Comparison of ENCODE assay signal across 18 mouse cellular contexts in the genomic region with DNA sequence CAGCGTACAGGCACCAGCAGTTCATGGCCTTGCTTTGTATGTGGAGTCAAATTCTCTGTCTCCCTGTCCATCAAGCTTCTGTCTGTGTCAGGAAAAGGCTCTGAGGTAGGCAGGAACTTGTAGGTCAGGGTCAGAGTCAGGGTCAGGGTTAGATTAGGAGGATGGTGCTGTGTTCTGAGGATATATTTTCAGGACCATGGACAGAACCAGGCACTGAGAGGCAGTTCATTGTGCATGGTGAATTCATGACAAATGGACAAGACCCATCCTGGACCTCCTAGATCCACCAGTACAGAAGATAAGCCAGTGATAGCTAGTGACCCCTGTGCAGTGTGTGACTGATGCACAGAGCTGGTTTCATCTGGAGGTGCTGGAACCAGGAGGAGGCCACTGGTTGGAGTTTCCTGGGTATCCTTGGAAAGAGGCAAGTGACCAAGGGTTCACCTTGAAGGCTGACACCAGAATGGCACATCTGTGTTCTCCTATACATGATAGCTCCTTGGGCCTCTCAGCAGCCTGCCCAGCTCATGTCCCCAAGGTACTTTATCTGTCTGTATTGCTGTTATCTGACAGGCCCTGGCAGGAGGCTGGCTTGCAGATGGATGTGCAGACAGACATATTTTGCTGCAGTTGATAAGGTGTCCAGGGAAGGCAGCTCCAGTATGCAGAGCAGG.
A peak's percentile ranks its signal among the peaks of the same experiment; 100 is the strongest.
DNase-seq lines count a peak whose midpoint lies in the region; ATAC-seq lines count a peak whose summit lies in the region.
"Had no signal": no experiment of that assay in that cellular context is flagged by ENCODE, and none has a peak within 500 bp of the region (broad histone marks: within the 10 kb centered on the region; RNA-seq: fewer than 3 reads in every experiment).

No protein-coding gene starts in this region.

- peak; percentile 33 for DNase-seq in limb, embryonic 11.5 days (ENCODE audit: low spot score)
- DNase-seq in limb, embryonic 10.5 days (ENCODE audit: low spot score): no peak
- peak; percentile 38 for DNase-seq in NIH3T3 (ENCODE audit: low read depth)
- peak; percentile 57 for DNase-seq in embryo, embryonic 11 days
- peak; percentile 35 for DNase-seq in retina, embryonic 14.5 days (ENCODE audit: low spot score)
- DNase-seq in lung, adult 18-20 months: no peak
- DNase-seq in right cerebral cortex, postnatal 14 days: no peak
- DNase-seq: cerebellum, adult 9-10 months; gastrocnemius, postnatal 14 days; kidney, postnatal 36 days; lung, adult 2 months; thymus, adult 2 months had no signal

- H3K4me3 ChIP-seq in limb, embryonic 11.5 days (ENCODE audit: low read depth, low read length): no peak overlapping the region
- H3K4me3 ChIP-seq in limb, embryonic 10.5 days: no peak overlapping the region
- H3K4me3 ChIP-seq: embryonic facial prominence, embryonic 15.5 days; forebrain, embryonic 15.5 days; limb, embryonic 13.5 days; midbrain, embryonic 12.5 days had no signal

- 89% methylated on average over 1 of the region's 1 CpGs for WGBS in limb, embryonic 11.5 days
- 88% methylated on average over 1 of the region's 1 CpGs for WGBS in limb, embryonic 10.5 days

- no peaks in the 10 kb centered on the region for H3K4me1 ChIP-seq in limb, embryonic 11.5 days (ENCODE audit: control insufficient read depth, insufficient read depth, low read length)
- H3K4me1 ChIP-seq in limb, embryonic 10.5 days: no peaks in the 10 kb centered on the region
- H3K4me1 ChIP-seq: embryonic facial prominence, embryonic 15.5 days; forebrain, embryonic 15.5 days; limb, embryonic 13.5 days; midbrain, embryonic 12.5 days had no signal

- no peaks in the 10 kb centered on the region for H3K27me3 ChIP-seq in limb, embryonic 11.5 days (ENCODE audit: control insufficient read depth, insufficient read depth, low read length)
- H3K27me3 ChIP-seq in limb, embryonic 10.5 days (ENCODE audit: low read depth, poor library complexity, severe bottlenecking): no peaks in the 10 kb centered on the region
- H3K27me3 ChIP-seq: embryonic facial prominence, embryonic 15.5 days; forebrain, embryonic 15.5 days; limb, embryonic 13.5 days; midbrain, embryonic 12.5 days had no signal

- H3K9ac ChIP-seq in limb, embryonic 11.5 days (ENCODE audit: low read length): no peak overlapping the region
- H3K9ac ChIP-seq: embryonic facial prominence, embryonic 15.5 days; forebrain, embryonic 15.5 days; limb, embryonic 13.5 days; midbrain, embryonic 12.5 days had no signal

- no peak overlapping the region for H3K27ac ChIP-seq in limb, embryonic 11.5 days (replicated peaks; ENCODE audit: low read depth, low read length)
- no peak overlapping the region for H3K27ac ChIP-seq in limb, embryonic 10.5 days
- H3K27ac ChIP-seq: embryonic facial prominence, embryonic 15.5 days; forebrain, embryonic 15.5 days; hindbrain, postnatal 0 days; limb, embryonic 13.5 days; midbrain, embryonic 12.5 days had no signal

- H3K9me3 ChIP-seq in limb, embryonic 11.5 days (ENCODE audit: control insufficient read depth, low read length): no peaks in the 10 kb centered on the region
- no peaks in the 10 kb centered on the region for H3K9me3 ChIP-seq in limb, embryonic 10.5 days (replicated peaks)
- H3K9me3 ChIP-seq: embryonic facial prominence, embryonic 15.5 days; limb, embryonic 13.5 days; midbrain, embryonic 12.5 days had no signal

- no peak overlapping the region for H3K4me2 ChIP-seq in limb, embryonic 11.5 days (ENCODE audit: low read depth, severe bottlenecking)
- H3K4me2 ChIP-seq: embryonic facial prominence, embryonic 15.5 days; forebrain, embryonic 15.5 days; limb, embryonic 13.5 days; midbrain, embryonic 12.5 days had no signal

- H3K36me3 ChIP-seq in limb, embryonic 11.5 days (ENCODE audit: control insufficient read depth, insufficient read depth, low read length): no peaks in the 10 kb centered on the region
- no peaks in the 10 kb centered on the region for H3K36me3 ChIP-seq in limb, embryonic 10.5 days
- H3K36me3 ChIP-seq: embryonic facial prominence, embryonic 15.5 days; forebrain, embryonic 15.5 days; limb, embryonic 13.5 days; midbrain, embryonic 12.5 days had no signal

- no peak for ATAC-seq in limb, embryonic 11.5 days (ENCODE audit: insufficient number of reproducible peaks, low FRiP score, low TSS enrichment, low read depth)
- ATAC-seq: activated CD4-positive, CD25-positive, alpha-beta regulatory T cell, adult 4 months; forebrain, embryonic 15.5 days; hindbrain, postnatal 0 days had no signal

Comparison
In these comparisons a context has a peak if more than half of its experiments do, and no peak if none do; other contexts are left out.
1. DNase-seq: peak in limb, embryonic 11.5 days (single experiment), NIH3T3 (single experiment), embryo, embryonic 11 days (single experiment) and retina, embryonic 14.5 days (single experiment); none in limb, embryonic 10.5 days (single experiment), lung, adult 18-20 months (0 of 2) and right cerebral cortex, postnatal 14 days (single experiment).